Mouse (Mus musculus) CH12.LX (cell line): Measurements from ENCODE around the gene Bmp7. TPM values are rescaled to one million over a fixed set of nuclear protein-coding genes. Genes with fewer than 3 reads are reported as not detected.

Experiments
- DNase-seq: peaks from one replicate; pipeline ENCODE4 v3.0.0-alpha.2; 2013; ENCODE audit errors: extremely low read depth
- H3K27ac ChIP-seq: 2 replicates; pipeline ENCODE4 v1.5.1; 2012; ENCODE audit warnings: low read depth, mild to moderate bottlenecking, control low read depth, moderate library complexity; ENCODE audit not compliant: insufficient read depth
- H3K27me3 ChIP-seq: replicated peaks from 2 replicates; pipeline ENCODE3; 2012; ENCODE audit warnings: inconsistent platforms
- H3K36me3 ChIP-seq, 2 experiments: replicated peaks in 1 of 2; 2 replicates each; pipeline versions ENCODE3 to v1.6.1; 2012; ENCODE audit warnings: inconsistent platforms in 1 of 2, low read length in 1 of 2, mild to moderate bottlenecking in 1 of 2, mixed read lengths in 1 of 2, moderate library complexity in 1 of 2; ENCODE audit not compliant: control insufficient read depth in 1 of 2, insufficient read depth in 1 of 2
- H3K4me1 ChIP-seq, 2 experiments: 2 replicates each; pipeline ENCODE4 v1.6.1; 2012; ENCODE audit warnings: inconsistent platforms in 1 of 2, moderate library complexity in 1 of 2; ENCODE audit not compliant: insufficient read depth in 2 of 2, control insufficient read depth in 1 of 2
- H3K4me2 ChIP-seq: 2 replicates; pipeline ENCODE4 v1.6.1; 2012; ENCODE audit warnings: low read depth, mild to moderate bottlenecking, control low read depth; ENCODE audit not compliant: poor library complexity, insufficient read depth, severe bottlenecking
- H3K4me3 ChIP-seq, 3 experiments: fragments of 150-350 bp in 1 of 3; sonication (generic) in 1 of 3; replicated peaks in 1 of 3; 2 replicates each; pipeline versions ENCODE3 to v1.5.1; 2011 to 2012; ENCODE audit warnings: low read depth in 2 of 3, low read length in 2 of 3, mild to moderate bottlenecking in 2 of 3, moderate library complexity in 2 of 3, control low read depth in 1 of 3, improper control_type of control experiment in 1 of 3, inconsistent platforms in 1 of 3, mixed read lengths in 1 of 3; ENCODE audit not compliant: poor library complexity in 1 of 3
- H3K79me2 ChIP-seq: replicated peaks from 2 replicates; pipeline ENCODE4 v1.6.1; 2012; ENCODE audit warnings: mild to moderate bottlenecking, moderate library complexity; ENCODE audit not compliant: control insufficient read depth, poor library complexity, insufficient read depth, severe bottlenecking; ENCODE audit errors: extremely low read depth
- H3K9ac ChIP-seq: 2 replicates; pipeline ENCODE4 v1.6.1; 2012; ENCODE audit warnings: low read depth, mild to moderate bottlenecking, control low read depth, moderate library complexity; ENCODE audit not compliant: insufficient read depth
- H3K9me3 ChIP-seq: replicated peaks from 2 replicates; pipeline ENCODE3; 2012; ENCODE audit warnings: low read length, inconsistent platforms, mixed read lengths
- CHD2 ChIP-seq: IDR thresholded peaks from 2 replicates; pipeline ENCODE4 v1.6.1; 2011; ENCODE audit warnings: low read length, improper control_type of control experiment
- CTCF ChIP-seq, 2 experiments: IDR thresholded peaks in 1 of 2; conservative IDR thresholded peaks in 1 of 2; 2 replicates each; pipeline ENCODE4 v1.5.1; 2011 to 2012; ENCODE audit warnings: low read depth in 2 of 2, low read length in 2 of 2, improper control_type of control experiment in 1 of 2, inconsistent platforms in 1 of 2, mild to moderate bottlenecking in 1 of 2, moderate library complexity in 1 of 2
- ELF1 ChIP-seq: IDR thresholded peaks from 2 replicates; pipeline ENCODE4 v1.6.1; 2014; ENCODE audit warnings: low read depth, mild to moderate bottlenecking, inconsistent platforms, low read length, improper control_type of control experiment
- EP300 ChIP-seq: IDR thresholded peaks from 2 replicates; pipeline ENCODE4 v1.6.1; 2011; ENCODE audit warnings: low read length, improper control_type of control experiment
- GABPA ChIP-seq: IDR thresholded peaks from 2 replicates; pipeline ENCODE4 v1.6.1; 2012; ENCODE audit warnings: low read depth, low read length, improper control_type of control experiment, inconsistent platforms; ENCODE audit not compliant: insufficient replicate concordance
- HCFC1 ChIP-seq: IDR thresholded peaks from 2 replicates; pipeline ENCODE4 v1.6.1; 2012; ENCODE audit warnings: low read depth, mild to moderate bottlenecking, inconsistent platforms, low read length, improper control_type of control experiment
- IRF4 ChIP-seq: IDR thresholded peaks from 2 replicates; pipeline ENCODE4 v1.6.1; 2014; ENCODE audit warnings: low read depth, mild to moderate bottlenecking, inconsistent platforms, low read length, improper control_type of control experiment
- JUND ChIP-seq: conservative IDR thresholded peaks from 2 replicates; pipeline ENCODE4 v1.6.1; 2011; ENCODE audit warnings: low read depth, low read length, improper control_type of control experiment
- KAT2A ChIP-seq: IDR thresholded peaks from 2 replicates; pipeline ENCODE4 v1.6.1; 2012; ENCODE audit warnings: low read length, improper control_type of control experiment, inconsistent platforms; ENCODE audit not compliant: insufficient replicate concordance
- MAFK ChIP-seq: IDR thresholded peaks from 2 replicates; pipeline ENCODE4 v1.6.1; 2011; ENCODE audit warnings: low read length, improper control_type of control experiment; ENCODE audit not compliant: insufficient replicate concordance
- MAZ ChIP-seq: IDR thresholded peaks from 2 replicates; pipeline ENCODE4 v1.6.1; 2012; ENCODE audit warnings: low read depth, mild to moderate bottlenecking, inconsistent platforms, low read length, improper control_type of control experiment, moderate library complexity
- MYC ChIP-seq: IDR thresholded peaks from 2 replicates; pipeline ENCODE4 v1.6.1; 2011; ENCODE audit warnings: low read depth, mild to moderate bottlenecking, improper control_type of control experiment, low read length
- NELFE ChIP-seq: IDR thresholded peaks from 2 replicates; pipeline ENCODE4 v1.6.1; 2011; ENCODE audit warnings: low read depth, low read length, improper control_type of control experiment
- NRF1 ChIP-seq: IDR thresholded peaks from 2 replicates; pipeline ENCODE4 v1.6.1; 2014; ENCODE audit warnings: low read depth, mild to moderate bottlenecking, inconsistent platforms, low read length, improper control_type of control experiment, moderate library complexity
- RAD21 ChIP-seq: IDR thresholded peaks from 2 replicates; pipeline ENCODE4 v1.6.1; 2011; ENCODE audit warnings: low read depth, mild to moderate bottlenecking, low read length, improper control_type of control experiment, moderate library complexity
- RCOR1 ChIP-seq: conservative IDR thresholded peaks from 2 replicates; pipeline ENCODE4 v1.6.1; 2012; ENCODE audit warnings: low read depth, mild to moderate bottlenecking, inconsistent platforms, low read length, improper control_type of control experiment
- SMC3 ChIP-seq: IDR thresholded peaks from 2 replicates; pipeline ENCODE4 v1.6.1; 2011; ENCODE audit warnings: low read depth, low read length, improper control_type of control experiment
- TCF12 ChIP-seq: IDR thresholded peaks from 2 replicates; pipeline ENCODE4 v1.6.1; 2014; ENCODE audit warnings: low read depth, mild to moderate bottlenecking, inconsistent platforms, low read length, improper control_type of control experiment
- UBTF ChIP-seq: IDR thresholded peaks from 2 replicates; pipeline ENCODE4 v1.6.1; 2012; ENCODE audit warnings: low read depth, mild to moderate bottlenecking, inconsistent platforms, low read length, improper control_type of control experiment, moderate library complexity
- USF2 ChIP-seq: conservative IDR thresholded peaks from 2 replicates; pipeline ENCODE4 v1.6.1; 2011; ENCODE audit warnings: low read depth, low read length, improper control_type of control experiment
- ZMIZ1 ChIP-seq: IDR thresholded peaks from 2 replicates; pipeline ENCODE4 v1.6.1; 2012; ENCODE audit warnings: low read depth, mild to moderate bottlenecking, inconsistent platforms, low read length, improper control_type of control experiment
- ZNF384 ChIP-seq: IDR thresholded peaks from 2 replicates; pipeline ENCODE4 v1.6.1; 2012; ENCODE audit warnings: low read depth, low read length, improper control_type of control experiment, inconsistent platforms
- dilution Hi-C: fragments of 300-500 bp; cut with MboI; formaldehyde crosslinking; loops from 2 replicates; pipeline ENCODE4 v1.14.3; 2020; ENCODE audit warnings: low sequenced_read_pairs; ENCODE audit not compliant: extremely low pct_unique_long_range_greater_than_20kb, extremely low pct_ligation_motif_present
- in situ Hi-C: fragments of 300-500 bp; cut with MboI; formaldehyde crosslinking; loops from 3 replicates; pipeline ENCODE4 v1.14.3; 2019; ENCODE audit warnings: low sequenced_read_pairs, low pct_ligation_motif_present, low pct_unique_long_range_greater_than_20kb, mixed read lengths
- polyA plus RNA-seq: library from polyadenylated mRNA; unstranded; fragments of >175 nt; gene quantifications from 2 replicates; pipeline ENCODE4 v1.2.1, GENCODE M21; 2012; ENCODE audit warnings: low read depth; ENCODE audit not compliant: insufficient read length
- total RNA-seq, 2 experiments: library from RNA; depleted of rRNA; stranded (reverse); fragments of 300-350 nt in 1 of 2; fragments of >200 nt in 1 of 2; gene quantifications; 2 replicates each; pipeline ENCODE4 v1.2.3; 2012 to 2014

The Bmp7 gene
- total and polyA plus RNA-seq, 3 experiments, result 0.16 to 0.51 (median 0.47) TPM

GRCm38 (mm10) chr2:172966480-172966879 is 26.4 kb upstream of the Bmp7 start:
- peaks cover 2% of the 10 kb centered on the region for H3K27me3 ChIP-seq
- no peaks in the 10 kb centered on the region for H3K9me3 ChIP-seq
- TF ChIP-seq EP300 (peak; percentile 54), HCFC1 (peak; percentile 63), IRF4 (peak; percentile 27; the same call in 1 of the 2 replicates), SMC3 (no peak), KAT2A (no peak), ELF1 (peak; percentile 69), MYC (0 out of 2 replicates have a peak, but pooled peaks have one; percentile 23), JUND (no peak), CHD2 (no peak), RAD21 (no peak), CTCF (conservative IDR thresholded peaks at IDR 0.05 in 1 of 2, IDR thresholded peaks at IDR 0.05 in 1 of 2; ENCODE audit: low read depth in 2 of 2, low read length in 2 of 2) (no peak), TCF12 (0 out of 2 replicates have a peak, but pooled peaks have one; percentile 20), MAFK (no peak)
- H3K4me3 ChIP-seq, result no peak overlapping the region
- peak; percentile 46 for DNase-seq
- no peak overlapping the region for H3K9ac ChIP-seq
- H3K4me2 ChIP-seq, result no peak overlapping the region
- in situ Hi-C loops, result loop anchor here (10.0 kb wide), 1 partner anchor 132 kb away; no protein-coding TSS in a partner anchor
- dilution Hi-C loops, result no loop called here
- H3K36me3 ChIP-seq, result no peaks in the 10 kb centered on the region
- no peaks in the 10 kb centered on the region for H3K79me2 ChIP-seq
- H3K27ac ChIP-seq, result no peak overlapping the region
- peaks cover 10 to 18% of the 10 kb centered on the region in 2 experiments for H3K4me1 ChIP-seq

GRCm38 (mm10) chr2:172965249-172965648 is 25.1 kb upstream of the Bmp7 start:
- TF ChIP-seq NRF1, result no peak
- no peak for TF ChIP-seq USF2
- no peak for TF ChIP-seq UBTF
- no peak for TF ChIP-seq MAFK
- no peak for TF ChIP-seq GABPA
- TF ChIP-seq MAZ, result no peak
- TF ChIP-seq ZMIZ1, result no peak
- no peak for TF ChIP-seq NELFE
- TF ChIP-seq RCOR1, result no peak
- no peak for TF ChIP-seq ZNF384
- no peak for TF ChIP-seq RAD21
- no peak for TF ChIP-seq TCF12
- DNase-seq, result no peak
- peaks cover 10 to 24% of the 10 kb centered on the region in 2 experiments for H3K4me1 ChIP-seq
- H3K9ac ChIP-seq, result no peak overlapping the region
- no peaks in the 10 kb centered on the region for H3K36me3 ChIP-seq
- no peaks in the 10 kb centered on the region for H3K27me3 ChIP-seq
- no peak overlapping the region for H3K27ac ChIP-seq
- in situ Hi-C loops (loop anchor here (10.0 kb wide), 1 partner anchor 130 kb away; no protein-coding TSS in a partner anchor), dilution Hi-C loops (no loop called here)
- no peak overlapping the region for H3K4me2 ChIP-seq
- no peak overlapping the region for H3K4me3 ChIP-seq
- no peaks in the 10 kb centered on the region for H3K79me2 ChIP-seq
- peaks cover 4% of the 10 kb centered on the region for H3K9me3 ChIP-seq
